Mouse (Mus musculus): ENCODE measurements at regions not wholly inside any gene's neighbourhood (a gene's known extent, or its start where the extent isn't known, plus 50 kb on each side); places are given as distances from the start of the nearest gene placed in this dataset.

- in situ Hi-C loops (cut with MboI; ENCODE audit: unreplicated experiment in 2 of 2), result no loop called here
Measured at GRCm38 (mm10) chr4:47846389-47847318, 198.3 kb upstream of the Nr4a3 start.

- in situ Hi-C loops (cut with MboI; ENCODE audit: unreplicated experiment in 2 of 2), result no loop called here
Measured at GRCm38 (mm10) chr4:47861151-47861550, 183.8 kb upstream of the Nr4a3 start.

GRCm38 (mm10) chr4:47870010-47870637 is 174.8 kb upstream of the Nr4a3 start:
- in situ Hi-C loops (cut with MboI; ENCODE audit: unreplicated experiment in 2 of 2), result no loop called here

GRCm38 (mm10) chr4:47870638-47871019 is 174.3 kb upstream of the Nr4a3 start:
- in situ Hi-C loops (cut with MboI; ENCODE audit: unreplicated experiment in 2 of 2), result no loop called here

DNA sequence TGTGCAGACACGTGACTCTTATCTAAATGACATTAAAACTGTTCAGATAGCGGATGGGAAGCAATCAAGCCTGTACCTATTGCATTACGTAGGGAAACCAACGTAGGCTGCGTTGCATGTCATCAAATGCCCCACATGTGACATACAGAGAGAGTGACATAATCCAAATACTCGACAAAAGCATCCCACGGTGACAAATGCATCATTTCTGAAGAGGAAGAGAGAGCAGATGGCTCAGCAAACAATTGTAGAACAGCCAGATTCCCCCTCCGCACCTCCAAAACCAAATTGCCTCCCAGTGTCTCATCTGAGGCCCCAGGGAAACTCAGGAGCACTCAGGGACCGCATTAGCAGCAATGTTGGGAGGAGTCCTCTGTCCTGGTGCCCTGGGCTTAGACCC is 163.4 kb upstream of the Nr4a3 start:
- in situ Hi-C loops (cut with MboI; ENCODE audit: unreplicated experiment in 2 of 2), result no loop called here

GRCm38 (mm10) chr4:47882076-47882475 is 162.9 kb upstream of the Nr4a3 start:
- in situ Hi-C loops (cut with MboI; ENCODE audit: unreplicated experiment in 2 of 2), result no loop called here

GRCm38 (mm10) chr4:47899579-47899978 is 145.4 kb upstream of the Nr4a3 start:
- in situ Hi-C loops (cut with MboI; ENCODE audit: unreplicated experiment in 2 of 2), result no loop called here

DNA sequence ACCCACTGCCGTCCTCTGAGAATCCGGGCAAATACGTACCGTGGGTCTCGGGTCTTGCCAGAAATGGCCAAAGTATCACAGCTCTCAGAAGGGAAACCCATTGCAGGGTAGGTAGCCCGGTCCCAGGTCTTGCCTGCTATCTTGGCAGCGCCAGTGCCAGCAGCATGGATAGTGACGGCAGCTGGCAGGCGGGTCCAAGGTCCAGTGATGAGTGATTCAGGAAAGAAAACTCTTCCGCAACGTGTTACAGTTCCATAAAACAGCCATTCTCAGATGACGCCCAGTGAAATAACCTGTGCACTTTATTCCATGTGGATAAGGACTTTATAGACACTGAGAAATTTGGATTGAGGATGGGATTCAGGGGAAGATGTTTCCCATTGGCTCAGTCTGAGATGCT is 142.2 kb upstream of the Nr4a3 start:
- in situ Hi-C loops (cut with MboI; ENCODE audit: unreplicated experiment in 2 of 2), result no loop called here

DNA sequence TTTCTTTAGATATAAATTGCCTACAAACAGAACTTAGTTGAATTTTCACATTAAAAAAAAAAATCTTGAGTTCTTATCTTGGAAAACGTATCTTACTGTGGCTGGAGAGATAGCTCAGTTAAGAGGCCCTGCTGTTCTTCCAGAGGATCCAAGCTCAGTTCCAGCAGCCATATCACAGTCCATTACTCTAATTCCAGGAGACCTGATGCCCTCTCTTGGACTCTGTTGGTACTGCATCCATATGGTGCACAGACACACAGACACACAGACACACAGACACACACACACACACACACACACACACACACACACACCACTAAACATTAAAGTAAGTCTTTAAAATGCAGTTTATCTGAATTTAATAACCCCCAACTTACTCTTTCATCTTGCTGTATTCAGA is 132.7 kb upstream of the Nr4a3 start:
- in situ Hi-C loops (cut with MboI; ENCODE audit: unreplicated experiment in 2 of 2), result no loop called here

DNA sequence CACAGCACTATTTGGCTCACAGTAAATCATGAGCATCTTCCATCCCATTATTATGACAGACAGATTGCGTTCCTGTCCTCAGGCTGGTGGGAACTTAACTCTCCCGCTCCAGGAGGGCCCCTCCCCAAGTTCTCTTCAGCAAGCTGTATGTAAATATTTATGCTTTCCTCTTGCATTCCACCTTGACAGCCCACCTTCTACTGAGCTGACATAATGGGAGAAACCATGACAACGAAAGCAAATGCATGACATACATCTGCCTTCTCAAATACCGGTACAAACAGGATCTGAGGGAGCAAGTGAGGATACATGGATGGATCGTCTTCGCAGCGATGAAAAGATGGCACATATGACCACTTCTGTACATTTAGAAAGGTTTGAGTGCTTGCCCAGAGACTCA is 125.4 kb upstream of the Nr4a3 start:
- in situ Hi-C loops (cut with MboI; ENCODE audit: unreplicated experiment in 2 of 2), result no loop called here

GRCm38 (mm10) chr4:47931464-47931863 is 113.5 kb upstream of the Nr4a3 start:
- in situ Hi-C loops (cut with MboI; ENCODE audit: unreplicated experiment in 2 of 2), result no loop called here

GRCm38 (mm10) chr4:47933526-47933925 is 111.4 kb upstream of the Nr4a3 start:
- in situ Hi-C loops (cut with MboI; ENCODE audit: unreplicated experiment in 2 of 2), result no loop called here

DNA sequence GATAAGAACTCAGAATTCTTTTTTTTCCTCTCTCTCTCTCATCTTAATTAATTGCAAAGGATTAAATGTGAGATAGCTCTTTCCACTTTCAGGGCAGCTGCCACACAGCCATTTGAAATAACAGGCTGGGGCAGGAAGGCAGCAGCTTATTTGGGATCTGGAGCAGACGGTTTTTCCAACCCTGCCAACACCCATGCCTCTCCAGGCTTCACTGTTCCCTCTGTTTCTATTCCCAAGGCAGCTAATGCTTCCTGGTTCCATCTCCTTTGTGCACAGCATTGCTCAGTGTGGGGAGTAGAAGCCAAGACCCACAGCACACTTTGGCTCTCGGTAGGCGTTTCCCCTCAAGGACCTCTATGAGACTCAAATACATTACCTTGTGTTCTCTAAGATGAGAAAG is 109.4 kb upstream of the Nr4a3 start:
- in situ Hi-C loops (cut with MboI; ENCODE audit: unreplicated experiment in 2 of 2), result no loop called here

DNA sequence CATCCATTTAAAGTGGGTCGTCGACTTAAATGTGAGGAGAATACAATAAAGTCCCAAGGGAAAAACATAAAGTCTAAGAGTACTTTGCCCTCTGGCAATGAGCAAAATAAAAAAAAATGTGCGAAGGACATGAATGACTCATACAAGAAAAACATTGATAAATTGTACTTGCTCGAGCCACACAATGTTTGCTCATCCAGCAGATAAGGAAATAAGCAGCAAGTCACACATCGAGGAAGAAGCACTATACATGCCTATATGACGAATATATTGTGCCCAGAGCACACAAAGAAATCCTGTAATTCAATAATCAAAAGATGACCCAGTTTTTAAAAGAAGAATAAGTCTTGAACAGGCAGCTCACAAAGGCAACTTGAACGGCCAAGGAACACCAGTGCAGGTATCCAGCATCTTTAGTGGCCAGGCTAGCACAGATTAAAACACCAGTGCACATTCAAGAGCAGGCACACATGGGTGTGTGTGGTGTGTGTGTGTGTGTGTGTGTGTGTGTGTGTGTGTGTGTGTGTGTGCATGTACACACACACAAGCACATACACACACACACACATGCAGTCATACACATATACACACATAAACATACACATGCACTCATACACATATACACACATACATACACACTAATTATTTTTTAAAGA is 108.4 kb upstream of the Nr4a3 start:
- in situ Hi-C loops (cut with MboI; ENCODE audit: unreplicated experiment in 2 of 2), result no loop called here

DNA sequence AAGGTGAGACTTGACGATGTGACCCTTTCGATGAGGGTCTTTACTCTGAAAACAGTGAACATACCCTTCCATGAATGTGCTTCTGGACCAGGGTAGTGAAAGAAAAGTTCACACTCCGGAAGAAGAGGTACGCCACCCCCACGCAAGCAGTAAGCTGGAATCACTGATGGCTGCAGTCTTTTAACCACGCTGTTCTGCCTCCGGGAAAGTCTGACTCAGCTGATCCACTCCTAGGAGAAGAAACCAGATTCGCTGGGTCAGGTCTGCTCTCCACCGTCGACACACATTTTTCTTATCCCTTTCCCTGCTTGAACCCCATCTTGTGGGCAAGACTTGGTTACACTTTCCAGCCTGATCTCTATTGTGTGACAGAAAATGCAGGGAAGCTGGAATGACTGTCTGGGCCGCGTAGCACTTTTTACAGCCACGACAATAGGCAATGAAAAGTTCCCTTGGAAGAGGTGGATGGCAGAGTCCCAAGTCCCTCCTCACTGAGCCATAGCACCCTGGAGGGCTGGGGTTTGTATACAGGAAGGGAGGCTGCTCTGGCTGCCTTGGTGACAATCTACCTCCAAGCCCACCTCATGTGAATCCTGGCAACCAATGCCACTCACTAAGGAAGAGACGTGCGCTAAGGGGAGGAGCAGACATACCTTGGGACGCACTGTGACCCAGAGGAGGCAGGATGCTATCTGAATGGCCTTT is 96.9 kb upstream of the Nr4a3 start:
- in situ Hi-C loops (cut with MboI; ENCODE audit: unreplicated experiment in 2 of 2), result no loop called here

DNA sequence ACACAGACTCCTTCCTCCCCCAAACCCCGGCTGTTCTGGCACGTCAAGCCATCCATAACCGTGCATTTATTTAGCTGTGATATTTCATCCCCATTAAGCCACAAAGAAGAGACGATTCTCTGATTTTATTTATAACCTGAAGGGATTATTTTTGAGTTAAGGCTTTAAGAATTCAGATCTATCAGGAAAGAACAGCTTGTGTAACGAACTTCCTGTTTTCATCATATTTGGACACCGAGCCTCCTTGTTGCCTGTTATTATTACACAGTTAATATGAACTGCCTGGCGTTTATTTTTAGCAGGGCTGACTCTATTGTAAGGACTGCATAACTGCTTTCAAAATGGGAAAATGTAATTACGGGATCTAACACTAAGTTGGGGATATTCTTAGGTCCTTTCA is 96.2 kb upstream of the Nr4a3 start:
- in situ Hi-C loops (cut with MboI; ENCODE audit: unreplicated experiment in 2 of 2), result no loop called here

GRCm38 (mm10) chr4:47954576-47955305 is 90.2 kb upstream of the Nr4a3 start:
- in situ Hi-C loops (cut with MboI; ENCODE audit: unreplicated experiment in 2 of 2), result no loop called here

GRCm38 (mm10) chr4:47964630-47965029 is 80.3 kb upstream of the Nr4a3 start:
- in situ Hi-C loops (cut with MboI; ENCODE audit: unreplicated experiment in 2 of 2), result no loop called here

DNA sequence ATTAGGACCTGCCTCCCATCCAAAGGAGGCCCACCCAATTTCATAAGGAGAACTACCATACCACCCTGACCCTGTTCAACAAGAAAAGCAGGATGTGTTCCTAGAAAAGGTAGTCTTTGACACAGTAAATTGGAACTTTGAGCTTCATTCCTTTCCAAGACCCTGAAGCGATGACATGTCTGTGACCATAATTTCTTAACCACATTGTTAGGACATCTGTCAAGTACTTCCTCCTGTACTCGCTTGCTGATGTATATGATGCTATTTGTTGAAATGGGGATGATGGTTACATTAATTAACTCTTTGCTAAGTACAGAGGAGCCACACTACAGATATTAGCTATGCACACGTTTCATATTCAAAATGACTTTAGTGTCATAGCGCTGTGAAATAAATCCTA is 73.1 kb upstream of the Nr4a3 start:
- in situ Hi-C loops (cut with MboI; ENCODE audit: unreplicated experiment in 2 of 2), result no loop called here

DNA sequence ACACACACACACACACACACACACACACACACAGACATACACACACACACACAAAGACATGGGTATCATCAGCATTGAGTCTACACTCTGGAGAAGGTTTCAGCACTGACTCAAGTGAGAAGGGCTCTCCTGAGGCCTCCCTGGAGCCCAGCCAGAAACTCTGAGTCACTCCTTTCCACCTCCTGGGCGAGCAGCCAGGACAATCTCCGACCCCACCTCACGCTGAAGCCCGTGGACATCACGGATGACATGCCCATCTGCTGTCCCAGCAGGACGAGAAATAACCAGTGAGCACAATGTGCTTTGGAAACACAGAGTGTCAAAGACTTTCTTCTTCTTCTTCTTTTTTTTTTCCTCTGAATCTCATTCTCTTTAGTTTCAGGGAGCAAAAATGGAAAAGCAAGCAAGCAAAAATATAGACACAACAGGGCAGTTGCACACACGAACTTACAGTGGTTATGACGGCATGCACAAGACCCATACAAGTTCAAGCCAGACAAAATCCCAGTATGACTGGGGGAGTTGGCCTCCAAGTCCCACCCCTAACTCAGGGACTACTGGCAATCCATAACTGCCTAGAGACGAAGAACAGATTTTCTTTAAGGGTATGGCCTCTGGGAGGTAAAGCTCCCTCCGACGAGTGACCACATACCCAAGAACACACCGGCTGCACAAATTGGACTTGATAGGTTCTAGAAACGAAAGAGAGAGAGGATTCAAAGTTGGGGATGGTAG is 65.2 kb upstream of the Nr4a3 start:
- in situ Hi-C loops (cut with MboI; ENCODE audit: unreplicated experiment in 2 of 2), result no loop called here
